Mouse (Mus musculus) layer of hippocampus, adult 2 months (tissue): ENCODE measurements around the gene Zbtb26. TPM values are rescaled to one million over a fixed set of nuclear protein-coding genes. Genes with fewer than 3 reads are reported as not detected.

Source experiments
- DNase-seq, 2 experiments: peaks; one replicate each; pipeline ENCODE4 v3.0.0; 2022; ENCODE audit warnings: low spot score in 2 of 2
- H3K27ac ChIP-seq: fragments of 200-600 bp; 2 replicates; pipeline ENCODE4 v1.8.1; 2022
- H3K4me3 ChIP-seq: fragments of 200-600 bp; 2 replicates; pipeline ENCODE4 v1.8.1; 2022; ENCODE audit warnings: mild to moderate bottlenecking
- CTCF ChIP-seq: fragments of 200-600 bp; conservative IDR thresholded peaks from 2 replicates; pipeline ENCODE4 v1.8.1; 2022; ENCODE audit warnings: antibody characterized with exemption, mild to moderate bottlenecking, moderate library complexity
- total RNA-seq, 2 experiments: library from RNA; stranded (reverse); gene quantifications; 2 replicates each; pipeline ENCODE4 v1.2.3; 2021

Gene Zbtb26
- total RNA-seq, 2 experiments from 2014 or later: 9.7 to 11.9 TPM

DNA sequence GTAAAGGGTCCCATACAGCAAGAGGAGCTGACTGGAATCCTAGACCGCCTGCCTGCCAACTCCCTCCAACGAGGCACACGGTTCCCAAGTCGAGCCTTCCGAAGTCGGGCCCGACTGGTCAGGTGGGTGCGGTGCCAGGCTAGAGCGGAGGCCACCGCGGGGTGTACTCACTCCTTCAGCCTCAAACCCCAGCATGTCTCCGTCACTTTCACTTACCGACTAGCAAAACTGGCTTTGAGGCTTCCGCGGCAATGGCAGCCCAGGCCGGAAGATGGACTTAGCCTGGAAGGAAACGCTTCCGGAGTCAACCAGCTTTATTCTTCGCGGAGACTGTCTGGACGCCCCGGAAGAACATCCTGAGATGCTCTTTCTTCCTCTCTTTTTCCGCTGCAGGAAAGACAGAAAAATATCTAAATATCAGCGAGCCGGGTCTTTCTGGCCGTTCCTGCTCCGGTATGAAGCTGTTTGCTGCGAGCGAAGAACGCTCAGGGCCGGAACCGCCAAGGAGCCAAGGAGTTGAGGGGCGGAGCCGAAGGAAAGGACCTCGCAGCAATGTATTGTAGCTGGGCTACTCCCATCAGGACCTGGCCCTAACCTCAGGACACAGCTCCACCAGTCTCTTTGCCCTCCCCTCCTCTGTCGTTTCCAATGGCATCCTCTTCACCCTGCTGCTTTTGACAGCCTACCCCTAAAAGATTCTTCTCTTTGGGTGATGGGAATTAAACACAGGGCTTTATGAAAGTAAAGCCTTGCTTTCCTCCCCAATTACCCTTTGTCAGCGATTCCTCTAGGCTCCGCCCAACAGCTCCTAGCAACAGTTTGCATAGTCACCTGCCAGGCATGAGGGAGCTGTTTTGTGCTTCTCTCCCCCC lies 12.1 kb downstream of the Zbtb26 start:
- DNase-seq: peak; percentile 83 to 90
- TF ChIP-seq CTCF: no peak; the same call in 1 of the 2 replicates
- peak overlapping the region; percentile 96 for H3K27ac ChIP-seq
- peak overlapping the region; percentile 57 for H3K4me3 ChIP-seq

DNA sequence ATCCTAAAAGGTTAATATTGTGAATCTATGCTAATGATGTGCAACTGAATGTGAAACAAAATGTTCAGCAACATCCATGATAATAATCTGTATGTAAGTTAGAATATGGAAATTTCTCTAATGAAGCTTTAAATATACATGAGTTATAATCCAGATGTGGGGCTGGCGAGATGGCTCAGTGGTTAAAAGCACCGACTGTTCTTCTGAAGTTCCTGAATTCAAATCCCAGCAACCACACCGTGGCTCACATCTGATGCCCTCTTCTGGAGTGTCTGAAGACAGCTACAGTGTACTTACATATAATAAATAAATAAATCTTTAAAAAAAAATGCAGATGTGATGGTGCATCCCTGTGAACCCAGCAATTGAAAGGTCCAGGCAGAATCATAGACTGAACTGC lies 19.3 kb downstream of the Zbtb26 start:
- H3K4me3 ChIP-seq: peak overlapping the region; percentile 71; the same call in 1 of the 2 replicates
- DNase-seq: no peak
- TF ChIP-seq CTCF: no peak; the same call in 1 of the 2 replicates
- H3K27ac ChIP-seq: peak overlapping the region; percentile 98

DNA sequence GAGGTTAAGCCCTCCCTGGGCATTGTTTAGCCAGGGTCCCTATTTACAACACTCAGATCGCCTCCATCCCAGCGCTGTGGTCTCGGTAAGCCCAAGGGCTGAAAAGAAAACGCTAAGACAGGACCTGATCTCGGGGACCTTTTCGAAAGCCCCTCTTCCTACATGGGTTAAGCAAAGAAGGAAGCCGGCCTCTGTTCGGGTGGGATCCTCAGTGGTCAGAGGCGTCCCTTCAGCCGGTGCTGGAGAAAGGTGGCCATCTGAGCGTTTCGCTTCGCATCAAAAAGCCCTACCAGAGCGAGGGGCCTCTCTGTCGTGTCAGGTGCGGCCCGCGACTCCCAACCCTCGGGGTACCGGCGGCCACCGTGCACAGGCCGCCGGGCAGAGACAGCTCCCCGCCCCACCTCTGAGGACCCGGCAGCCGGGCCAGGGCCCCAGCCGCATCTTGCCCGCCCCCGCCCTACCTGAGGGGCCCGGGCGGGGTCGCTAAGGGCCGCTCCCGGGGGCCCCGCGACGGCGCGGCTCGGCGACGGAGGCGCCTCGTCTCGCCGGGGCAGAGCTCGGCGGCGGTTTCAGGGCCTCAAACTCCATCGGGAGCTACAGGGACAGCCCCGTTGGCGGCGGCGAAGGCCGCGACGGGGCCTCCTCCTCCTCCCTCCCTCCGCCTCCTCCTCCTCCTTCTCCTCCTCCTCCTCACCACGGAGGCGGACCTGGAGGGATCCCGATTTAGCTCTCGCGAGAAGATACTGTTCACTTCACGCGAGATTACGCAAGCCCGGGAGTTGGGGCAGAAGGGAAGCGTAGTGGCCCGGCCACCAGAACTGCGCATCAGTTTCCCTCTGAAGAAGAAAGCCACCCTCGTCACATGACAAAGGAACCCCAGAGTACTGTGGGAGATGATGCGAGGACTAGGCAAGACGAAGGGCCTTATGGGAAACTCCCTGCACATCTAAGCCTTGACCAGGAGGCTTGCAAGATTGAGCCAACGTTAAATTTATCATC lies 20.3 kb downstream of the Zbtb26 start, which contains the start of gene Rc3h2:
Rc3h2 (minus strand) TSS at position 598 of the 999 bp plus-strand sequence.
- Histone ChIP-seq H3K4me3 (peak within 1 kb of the TSS; percentile 71), H3K27ac (peak within 1 kb of the TSS; percentile 98)
- peak; percentile 96 to 97 for DNase-seq
- no peak for TF ChIP-seq CTCF

DNA sequence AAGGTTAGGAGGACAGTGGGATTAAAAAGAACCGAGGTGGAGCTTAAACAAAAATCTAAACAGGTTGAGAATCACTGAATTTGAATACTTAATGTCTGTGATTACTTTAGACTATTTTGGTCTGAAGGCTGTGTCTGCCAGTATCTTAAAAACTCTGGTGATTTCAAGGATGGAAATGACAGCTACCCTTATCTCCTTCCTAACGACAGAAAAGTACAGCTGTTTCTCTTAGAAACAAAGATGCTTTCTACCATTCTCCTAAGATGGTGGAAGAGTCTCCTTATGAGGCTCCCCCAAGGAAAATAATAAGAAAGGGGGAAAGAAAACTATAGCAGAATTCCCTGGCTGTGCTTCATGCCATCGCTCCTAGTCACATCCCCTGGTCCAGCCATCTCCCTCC lies 21.0 kb downstream of the Zbtb26 start:
- peak overlapping the region; percentile 98 for H3K27ac ChIP-seq
- H3K4me3 ChIP-seq: peak overlapping the region; percentile 71
- DNase-seq: no peak
- TF ChIP-seq CTCF: no peak

DNA sequence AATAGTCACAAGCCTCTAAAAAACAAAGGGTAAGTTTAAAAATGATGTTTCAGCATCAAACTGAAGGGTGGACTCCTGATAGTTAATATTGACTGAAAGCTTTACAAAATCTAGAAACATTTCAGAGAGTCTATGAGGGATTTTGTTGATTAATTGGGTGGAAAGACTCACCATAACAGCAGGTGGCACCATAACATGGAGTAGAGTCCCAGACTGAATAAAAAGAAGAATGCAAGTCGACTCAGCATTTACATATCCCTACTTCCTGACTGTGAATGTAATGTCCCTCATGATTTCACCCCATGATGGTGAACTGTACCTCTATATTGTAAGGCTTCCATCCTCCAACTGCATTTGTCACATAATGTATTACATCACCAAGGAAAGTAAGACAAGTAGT lies 47.4 kb downstream of the Zbtb26 start:
- peak; percentile 68 for TF ChIP-seq CTCF
- Histone ChIP-seq H3K4me3 (no peak overlapping the region), H3K27ac (no peak overlapping the region)
- DNase-seq: no peak

DNA sequence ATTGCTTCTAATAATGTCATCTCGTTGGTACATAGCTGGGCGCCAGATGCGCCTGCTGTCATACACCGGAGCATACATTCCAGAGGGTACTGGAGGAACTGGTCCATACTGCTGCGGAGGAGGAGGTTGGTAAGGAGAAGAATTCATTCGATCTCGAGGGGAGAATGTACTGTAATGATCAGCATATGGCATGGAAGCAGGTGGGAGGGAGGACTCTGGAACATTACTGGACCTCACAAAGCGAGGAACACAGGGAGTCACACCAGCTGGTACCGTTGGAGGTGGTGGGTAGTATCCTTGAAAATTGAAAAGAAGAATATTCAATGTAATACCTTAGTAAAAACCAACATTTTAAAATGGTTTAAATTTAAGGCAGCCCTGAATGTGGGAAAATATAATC lies 60.0 kb downstream of the Zbtb26 start:
- peak in 1 of 2 experiments; percentile 56 for DNase-seq
- TF ChIP-seq CTCF: no peak
- peak overlapping the region; percentile 49 for H3K27ac ChIP-seq
- H3K4me3 ChIP-seq: no peak overlapping the region

Other genes with a start within 250 kb of the Zbtb26 start
- not detected for gene Olfr366, start 231.6 kb downstream of the Zbtb26 start, total RNA-seq
- not detected for gene Olfr368, start 116.6 kb downstream of the Zbtb26 start, total RNA-seq
- 10 to 100 TPM; 26.1 to 31.3 TPM for gene Pdcl, start 83.8 kb downstream of the Zbtb26 start, total RNA-seq
- gene Rc3h2, start 20.2 kb downstream of the Zbtb26 start, total RNA-seq: 10 to 100 TPM; 85.9 to 91.9 TPM
- 10 to 100 TPM; 15.2 to 15.6 TPM for gene Zbtb6, start within 50 bp of the Zbtb26 start, total RNA-seq
- gene Rabgap1, start 144 bp upstream of the Zbtb26 start, total RNA-seq: 10 to 100 TPM; 92.7 to 99.2 TPM
- 1 to 10 TPM; 2.7 to 3.5 TPM for gene Gpr21, start 73.2 kb upstream of the Zbtb26 start, total RNA-seq